Mouse (Mus musculus): ENCODE data around the gene Adamts1. TPM values are rescaled to one million over a fixed set of nuclear protein-coding genes. Genes with fewer than 3 reads are reported as not detected.

Adamts1 gene
- total RNA-seq (2021): 1 to 10 TPM; 7.1 to 7.7 TPM

GRCm38 (mm10) chr16:85802954-85803353, at the start of gene Adamts1:
Gene Adamts1 (minus strand): TSS chr16:85803113.
- DNase-seq (ENCODE audit: low spot score in 2 of 2): peak; percentile 55 to 59
- intact Hi-C loops (cut with DNase I): loop anchor here (10.0 kb wide), 2 partner anchors 1332 to 1592 kb away; no protein-coding TSS in a partner anchor

DNA sequence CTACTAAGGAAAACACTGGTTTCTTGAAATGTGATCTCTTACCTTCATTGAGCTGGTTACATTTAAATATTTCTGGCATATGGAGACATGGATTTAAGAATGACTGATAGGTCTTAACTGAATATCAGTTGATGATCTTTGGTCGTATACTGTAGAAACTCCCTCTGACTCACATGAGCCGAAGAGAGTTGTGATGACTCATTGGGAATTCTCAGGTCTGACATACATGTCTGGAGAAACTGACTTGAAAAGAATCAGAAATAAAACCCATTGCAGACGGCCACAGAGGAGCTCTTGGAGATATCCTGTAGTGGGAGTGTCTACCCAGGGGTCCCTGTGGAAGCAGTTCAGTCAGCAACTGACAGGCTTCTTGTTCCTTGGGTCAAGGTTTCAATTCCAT, 24.2 kb upstream of the Adamts1 start:
- intact Hi-C loops (cut with DNase I): no loop called here
- no peak for DNase-seq (ENCODE audit: low spot score in 2 of 2)

DNA sequence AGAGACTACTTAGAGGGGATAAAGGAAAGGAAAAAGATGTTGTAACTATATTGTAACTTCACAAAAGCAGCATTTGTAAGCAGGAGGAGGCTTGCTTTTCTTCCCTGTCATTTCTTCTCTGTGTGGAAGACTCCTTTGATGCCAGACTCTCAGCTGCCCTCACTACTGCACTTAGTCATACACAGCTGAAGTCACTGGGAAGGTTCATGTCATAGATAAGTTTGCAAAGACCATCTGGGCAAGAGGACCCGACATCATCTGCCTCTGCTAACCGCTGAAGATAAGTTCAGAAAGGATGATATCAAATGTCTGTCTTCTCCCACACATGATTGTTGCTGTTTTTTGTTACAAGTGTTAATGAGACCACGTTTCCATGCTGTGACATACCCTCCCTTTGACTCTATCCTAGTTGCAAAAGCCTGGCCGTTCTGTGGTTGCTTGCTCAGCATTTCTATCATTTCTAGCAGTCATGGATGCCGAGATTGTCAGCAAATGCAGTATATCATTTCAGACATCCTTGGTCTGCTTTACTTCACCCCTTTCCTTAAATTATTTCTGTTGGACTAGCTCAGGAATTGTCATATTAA, 19.5 kb upstream of the Adamts1 start:
- intact Hi-C loops (cut with DNase I): no loop called here
- no peak for DNase-seq (ENCODE audit: low spot score in 2 of 2)

DNA sequence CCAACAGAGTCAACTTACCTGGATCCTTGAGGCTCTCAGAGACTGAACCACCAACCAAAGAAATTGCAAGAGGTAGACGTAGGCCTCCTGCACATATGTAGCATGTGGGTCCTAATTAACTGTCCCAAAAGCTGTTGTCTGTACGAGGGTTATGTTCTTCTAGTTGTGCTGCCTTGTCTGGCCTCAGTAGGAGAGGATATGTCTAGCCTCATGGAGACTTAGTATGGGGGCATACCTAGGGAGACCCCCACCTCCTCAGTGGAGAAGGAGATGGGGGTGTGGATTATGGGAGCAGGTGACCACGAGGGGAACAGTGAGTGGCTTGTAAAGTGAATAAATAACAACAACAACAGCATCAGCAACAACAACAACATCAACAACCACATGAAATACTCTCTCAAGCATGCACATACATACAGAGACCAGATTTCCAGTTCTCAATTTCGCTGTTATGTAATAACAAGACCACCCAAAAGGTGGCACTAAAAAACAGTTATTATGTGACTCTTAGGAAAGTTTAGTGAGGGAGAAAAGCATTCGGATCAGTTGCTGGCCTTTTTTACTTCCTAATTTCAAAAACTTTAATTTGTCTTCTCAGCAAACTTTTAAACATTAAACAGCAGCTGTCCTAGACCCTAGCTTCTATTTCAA, 17.0 kb upstream of the Adamts1 start:
- intact Hi-C loops (cut with DNase I): no loop called here

DNA sequence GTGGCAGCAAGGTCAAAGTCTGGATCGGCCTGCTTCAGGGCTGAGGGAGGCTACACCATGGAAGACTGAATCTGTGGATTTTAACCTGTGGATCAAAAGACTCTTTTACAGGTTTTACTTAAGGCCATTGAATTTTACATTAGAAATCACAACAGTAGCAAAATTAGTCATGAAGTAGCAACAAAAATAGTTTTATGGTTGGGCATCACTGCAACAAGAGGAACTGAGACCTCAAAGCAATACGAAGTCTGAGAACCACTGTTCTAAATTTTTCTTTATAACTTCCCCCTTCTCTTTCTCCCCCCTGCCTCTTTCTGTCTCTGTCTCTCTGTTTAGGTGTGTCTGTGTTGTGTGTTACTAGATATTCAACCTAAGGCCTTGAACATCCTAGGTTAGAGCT, 11.2 kb upstream of the Adamts1 start:
- intact Hi-C loops (cut with DNase I): no loop called here
- no peak for DNase-seq (ENCODE audit: low spot score in 2 of 2)

More for the DNA sequence above, 17.0 kb upstream of the Adamts1 start:
- no peak for DNase-seq (ENCODE audit: low spot score in 2 of 2)

DNA sequence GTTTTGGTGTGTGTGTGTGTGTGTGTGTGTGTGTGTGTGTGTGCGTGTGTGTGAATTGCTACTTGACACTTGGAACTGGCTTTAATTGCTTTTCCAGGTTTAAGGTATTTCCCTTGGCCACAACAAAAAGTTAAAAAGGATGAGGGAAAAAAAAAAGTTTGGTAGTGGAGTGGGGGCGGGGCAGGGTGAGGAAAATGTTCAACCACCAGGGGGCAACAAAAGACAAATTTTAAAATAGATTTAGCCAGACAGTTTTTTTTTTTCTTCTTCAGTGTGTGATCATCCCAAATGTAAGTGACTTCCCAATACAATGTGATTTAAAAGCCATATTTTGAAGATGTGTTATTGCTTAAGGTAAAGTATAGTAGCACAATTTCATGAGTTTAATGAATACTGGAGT, 4.7 kb upstream of the Adamts1 start:
- DNase-seq (ENCODE audit: low spot score in 2 of 2): peak; percentile 59 to 66
- intact Hi-C loops (cut with DNase I): loop anchor here (1.0 to 10.0 kb wide), 6 partner anchors 612 to 1587 kb away; no protein-coding TSS in a partner anchor

DNA sequence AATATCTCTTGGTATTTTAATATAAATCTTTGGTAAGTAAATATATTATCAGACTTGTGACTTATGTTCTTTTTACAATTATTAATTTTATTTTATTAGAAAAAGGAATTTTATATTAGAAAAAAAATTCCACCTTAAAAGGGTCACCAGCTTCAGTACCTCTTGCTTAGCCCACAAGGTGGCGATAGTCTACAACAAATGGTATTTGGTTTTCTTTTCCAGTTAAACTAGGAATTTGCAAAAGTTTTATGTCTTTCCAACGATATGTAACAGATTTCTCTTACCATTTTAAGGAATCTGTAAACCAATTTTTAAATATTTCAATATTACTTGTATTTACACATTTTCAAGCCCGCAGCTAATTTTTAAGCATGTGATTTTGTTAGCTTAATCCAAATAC, 4.2 kb upstream of the Adamts1 start:
- DNase-seq (ENCODE audit: low spot score in 2 of 2): peak; percentile 61 to 67
- intact Hi-C loops (cut with DNase I): loop anchor here (1.0 to 10.0 kb wide), 6 partner anchors 612 to 1588 kb away; no protein-coding TSS in a partner anchor

DNA sequence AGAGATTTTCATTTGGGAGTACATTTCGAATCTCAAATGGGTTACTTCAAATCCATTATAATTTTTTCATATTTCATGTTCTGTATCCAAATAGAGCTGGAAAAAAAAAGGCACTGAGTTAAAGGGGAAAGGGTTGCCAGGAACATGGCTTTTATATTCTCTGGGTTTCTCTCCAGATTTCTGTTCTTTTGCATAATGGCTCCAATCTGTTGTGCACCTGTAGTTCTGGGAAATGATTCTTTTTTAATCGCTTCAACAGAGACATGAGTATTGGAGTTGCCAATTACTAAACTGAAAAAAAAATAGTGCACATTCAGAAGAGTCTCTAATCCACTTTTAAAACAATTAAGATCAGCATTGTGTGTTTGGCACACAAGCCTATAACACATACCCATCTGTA, 2.7 kb upstream of the Adamts1 start:
- no peak for DNase-seq (ENCODE audit: low spot score in 2 of 2)
- intact Hi-C loops (cut with DNase I): loop anchor here (10.0 kb wide), 2 partner anchors 1329 to 1589 kb away; no protein-coding TSS in a partner anchor

DNA sequence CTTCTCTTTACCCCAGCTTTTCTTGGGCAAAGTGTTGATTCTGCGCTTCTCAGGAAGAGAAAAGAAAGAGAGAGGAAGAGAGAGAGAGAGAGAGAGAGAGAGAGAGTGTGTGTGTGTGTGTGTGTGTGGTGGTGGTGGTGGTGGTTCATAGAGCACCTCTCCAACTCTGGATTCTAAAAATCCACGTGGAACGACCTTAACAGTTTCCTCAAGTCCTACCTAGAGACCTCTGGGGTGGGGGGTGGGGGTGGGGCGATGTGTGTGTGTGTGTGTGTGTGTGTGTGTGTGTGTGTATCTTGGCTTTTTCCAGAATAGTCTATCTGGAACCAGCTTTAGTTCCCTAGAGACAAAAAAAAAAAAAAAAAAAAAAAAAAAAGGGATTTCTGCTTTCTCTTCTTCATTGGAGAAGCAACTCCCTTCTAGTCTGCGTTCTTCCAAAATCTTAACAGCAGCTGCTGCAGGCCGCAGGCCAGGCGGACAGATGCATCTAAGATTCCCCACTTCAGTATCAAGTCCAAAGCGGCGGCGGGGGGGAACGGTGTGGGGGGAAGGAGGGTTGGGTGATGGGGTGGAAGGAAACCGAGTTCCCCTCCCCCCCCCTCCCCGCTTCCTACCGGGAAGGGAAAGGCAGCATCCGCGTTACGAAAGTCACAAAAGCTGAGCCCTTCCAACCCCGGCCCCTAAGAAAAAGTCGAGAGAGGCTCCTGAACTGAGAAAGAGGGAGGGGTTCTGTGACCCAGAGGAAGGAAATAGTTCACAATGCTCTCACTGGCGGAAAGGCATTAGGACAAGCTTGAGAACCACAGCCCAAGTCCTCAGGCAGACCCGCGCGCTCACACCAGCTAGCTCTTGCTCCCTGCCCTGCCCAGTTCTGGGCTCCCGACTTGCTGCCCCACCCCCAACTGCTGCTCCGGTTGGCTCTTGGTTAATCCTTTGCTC, 969 bp upstream of the Adamts1 start:
- peak; percentile 23 to 27 for DNase-seq (ENCODE audit: low spot score in 2 of 2)
- intact Hi-C loops (cut with DNase I): loop anchor here (10.0 kb wide), 2 partner anchors 1331 to 1591 kb away; no protein-coding TSS in a partner anchor

DNA sequence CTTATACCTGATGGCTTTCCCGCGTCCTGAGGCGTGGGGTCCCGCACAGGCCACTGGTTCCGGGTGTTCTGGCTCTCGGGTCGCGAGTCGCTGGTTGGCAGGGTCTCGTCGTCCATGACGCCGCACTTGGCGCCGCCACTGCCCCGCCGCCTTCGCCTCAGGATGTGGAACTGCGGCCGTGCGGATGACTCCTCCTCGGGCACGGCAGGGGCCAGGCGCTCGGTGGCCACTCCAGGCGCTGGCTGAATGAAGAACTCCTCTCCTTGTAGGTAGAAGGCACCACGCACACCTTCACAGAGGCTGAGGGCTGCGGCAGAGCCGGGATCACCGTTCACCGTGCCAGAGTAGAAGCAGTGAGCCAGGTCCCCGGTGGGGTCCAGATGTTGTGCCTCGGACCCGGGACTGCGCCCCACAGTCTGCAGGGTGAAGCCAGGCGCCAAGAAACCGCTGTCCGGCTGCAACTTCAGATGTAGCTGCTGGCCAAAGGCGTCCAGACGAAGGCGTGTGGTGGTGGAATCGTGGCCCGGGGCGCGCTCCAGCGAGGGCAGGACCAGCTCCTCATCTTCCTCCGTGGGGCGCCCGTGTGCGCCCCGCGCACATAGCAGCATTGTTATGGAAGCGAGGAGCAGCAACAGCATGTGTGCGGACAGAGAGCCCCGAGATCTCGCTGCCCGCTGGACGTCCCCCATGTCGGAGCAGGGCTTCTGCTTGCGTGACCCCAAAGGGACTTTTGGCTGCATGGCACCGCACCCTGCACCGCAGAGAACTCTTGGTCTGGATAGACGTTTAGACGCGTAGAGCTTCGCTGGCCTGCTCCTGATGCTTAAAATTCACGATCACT, 722 bp downstream of the Adamts1 start:
- peak; percentile 11 to 17 for DNase-seq (ENCODE audit: low spot score in 2 of 2)
- intact Hi-C loops (cut with DNase I): loop anchor here (2.0 to 10.0 kb wide), 3 partner anchors 45 to 1593 kb away; no protein-coding TSS in a partner anchor

DNA sequence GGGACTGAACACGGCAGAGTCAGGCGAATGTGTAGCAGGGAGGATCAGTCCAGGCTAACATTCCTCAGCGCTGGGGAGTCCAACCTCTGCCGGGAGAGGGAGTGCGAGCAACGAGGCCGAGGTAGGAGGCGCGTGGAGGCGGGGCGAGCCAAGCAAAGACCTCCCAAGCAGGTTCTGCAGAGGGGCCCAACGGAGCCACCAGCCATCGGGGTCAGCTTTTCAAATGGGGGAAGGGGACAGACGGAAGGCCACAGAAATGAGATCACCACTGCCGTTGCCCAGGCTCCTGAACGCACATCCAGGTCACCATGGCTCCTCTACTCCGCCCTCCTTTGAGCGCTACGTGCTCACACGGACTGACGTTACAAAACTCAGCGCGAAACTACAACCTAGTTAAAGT, 1.7 kb downstream of the Adamts1 start:
- intact Hi-C loops (cut with DNase I): loop anchor here (2.0 to 10.0 kb wide), 3 partner anchors 44 to 1594 kb away; no protein-coding TSS in a partner anchor
- peak; percentile 82 to 86 for DNase-seq (ENCODE audit: low spot score in 2 of 2)

GRCm38 (mm10) chr16:85800691-85801090, 2.2 kb downstream of the Adamts1 start:
- peak; percentile 66 to 87 for DNase-seq (ENCODE audit: low spot score in 2 of 2)
- intact Hi-C loops (cut with DNase I): loop anchor here (2.0 to 10.0 kb wide), 3 partner anchors 44 to 1594 kb away; no protein-coding TSS in a partner anchor

DNA sequence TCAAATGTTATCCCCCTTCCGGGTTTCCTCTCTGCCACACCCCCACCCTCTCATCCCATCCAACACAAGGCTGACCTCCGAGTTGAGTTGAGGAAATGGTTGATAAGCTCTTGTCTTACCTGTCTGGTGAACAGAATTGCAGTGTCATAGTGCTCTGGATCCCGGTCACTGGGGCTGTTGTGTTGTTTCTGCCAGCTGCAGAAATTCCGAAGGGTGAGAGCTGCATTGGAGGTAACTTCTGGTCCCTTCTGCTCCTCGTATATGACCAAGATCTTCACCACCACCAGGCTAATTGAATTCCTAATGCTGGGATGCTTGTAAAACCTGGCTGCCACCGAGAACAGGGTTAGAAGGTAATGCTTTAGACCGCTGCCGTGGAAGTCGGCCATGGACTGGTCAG, 2.9 kb downstream of the Adamts1 start:
- no peak for DNase-seq (ENCODE audit: low spot score in 2 of 2)
- intact Hi-C loops (cut with DNase I): loop anchor here (2.0 to 10.0 kb wide), 3 partner anchors 43 to 1595 kb away; no protein-coding TSS in a partner anchor

GRCm38 (mm10) chr16:85798334-85798733, 4.6 kb downstream of the Adamts1 start:
- intact Hi-C loops (cut with DNase I): no loop called here
- DNase-seq (ENCODE audit: low spot score in 2 of 2): no peak

GRCm38 (mm10) chr16:85797161-85797560, 5.8 kb downstream of the Adamts1 start:
- intact Hi-C loops (cut with DNase I): no loop called here
- no peak for DNase-seq (ENCODE audit: low spot score in 2 of 2)

DNA sequence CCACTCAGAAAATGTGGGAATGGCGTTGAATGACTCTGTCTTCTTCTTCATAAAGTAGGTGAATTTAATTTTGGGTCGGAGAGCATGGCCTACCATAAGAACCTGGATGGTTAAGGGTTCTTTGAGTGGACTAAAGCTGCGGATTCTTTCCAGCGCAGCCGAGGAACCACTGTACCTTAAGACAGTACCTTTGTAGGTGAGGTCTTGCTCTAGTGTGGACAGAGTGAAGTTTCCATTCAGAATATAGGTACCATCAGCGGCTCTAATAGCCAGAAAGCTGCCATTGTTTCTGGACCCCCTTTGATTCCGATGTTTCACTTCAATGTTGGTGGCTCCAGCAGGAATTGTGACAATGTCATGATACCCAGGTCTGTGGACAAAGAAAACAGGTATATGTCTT, 7.2 kb downstream of the Adamts1 start:
- DNase-seq (ENCODE audit: low spot score in 2 of 2): no peak
- intact Hi-C loops (cut with DNase I): no loop called here

GRCm38 (mm10) chr16:85793166-85793830, 9.6 kb downstream of the Adamts1 start:
- no peak for DNase-seq (ENCODE audit: low spot score in 2 of 2)
- intact Hi-C loops (cut with DNase I): no loop called here

DNA sequence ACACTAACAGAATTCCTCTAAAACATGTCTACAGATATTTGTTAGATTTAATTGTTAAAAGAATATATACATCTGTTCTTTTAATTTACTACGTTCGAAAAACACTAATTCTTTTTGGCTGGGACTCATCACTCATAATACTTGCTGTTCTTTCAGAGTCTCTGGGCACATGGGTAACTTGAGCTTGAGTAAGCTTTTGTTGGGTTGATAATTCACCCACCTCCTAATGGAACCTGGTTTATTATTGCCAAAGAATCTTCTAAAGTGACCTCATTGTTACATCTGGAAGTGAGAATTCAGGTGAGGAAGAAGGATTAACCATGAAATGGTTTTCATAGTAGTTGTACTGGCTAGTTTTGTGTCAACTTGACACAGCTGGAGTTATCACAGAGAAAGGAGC, 21.8 kb downstream of the Adamts1 start:
- intact Hi-C loops (cut with DNase I): no loop called here
- no peak for DNase-seq (ENCODE audit: low spot score in 2 of 2)

Data from left cerebral cortex, postnatal 25 days (tissue).